ENCODE assay signal across 10 mouse cellular contexts in the genomic region with DNA sequence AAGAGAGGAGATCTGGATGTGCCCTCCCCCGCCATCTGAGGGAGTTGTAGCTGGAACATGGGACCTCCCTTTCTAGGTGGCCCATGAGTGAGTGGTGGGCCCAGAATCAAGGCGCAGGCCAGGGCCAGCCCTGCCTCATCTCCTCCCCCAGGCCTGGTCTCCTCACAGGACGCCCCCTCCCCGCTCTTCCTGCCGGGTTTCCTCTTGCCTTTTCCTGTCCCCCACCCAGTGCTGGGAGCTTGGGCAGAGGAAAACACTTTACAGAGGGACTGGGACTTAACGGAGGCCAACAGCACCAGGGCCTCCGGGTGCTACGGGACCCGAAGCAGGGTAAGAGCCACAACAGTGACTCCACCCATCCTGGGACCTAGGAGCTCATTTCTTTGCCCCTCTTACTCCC. TPM values are rescaled to one million over a fixed set of nuclear protein-coding genes. Genes with fewer than 3 reads are reported as not detected.
DNase-seq lines count a peak whose midpoint lies in the region; ATAC-seq and TF ChIP-seq lines count a peak whose summit lies in the region.
"Had no signal": no experiment of that assay in that cellular context is flagged by ENCODE, and none has a peak within 500 bp of the region (broad histone marks: within the 10 kb centered on the region; RNA-seq: fewer than 3 reads in every experiment).

A gene (plus strand): TSS at position 228 of the 400 bp plus-strand sequence.

- TF ChIP-seq CTCF in spleen, adult 2 months (IDR thresholded peaks at IDR 0.05; ENCODE audit: extremely low read depth, insufficient read depth, insufficient read length, insufficient replicate concordance) = no peak

- DNase-seq in spleen, adult 2 months (ENCODE audit: low read depth in 1 of 2, low spot score in 2 of 2) = no peak
- no peak for DNase-seq in spleen, postnatal 14 days (ENCODE audit: low spot score in 2 of 2)
- peak; percentile 76 for DNase-seq in heart, adult 8-10 months (ENCODE audit: low spot score)
- peak; percentile 52 to 55 for DNase-seq in kidney, adult 8-10 months
- DNase-seq in lung, postnatal 10 days = peak; percentile 84
- no peak for DNase-seq in urinary bladder, postnatal 4 days (ENCODE audit: low spot score in 2 of 2)
- DNase-seq in c-Kit-positive CD71-positive TER-119-positive erythroid progenitor cells, embryonic 14.5 days (ENCODE audit: low spot score) = no peak

- WGBS in spleen, adult 2 months = 65% methylated on average over 9 of the region's 9 CpGs

- peak within 1 kb of the TSS; percentile 58; the same call in 1 of the 2 replicates for H3K4me3 ChIP-seq in spleen, adult 2 months (ENCODE audit: extremely low read depth, insufficient read depth, insufficient read length)
- H3K4me3 ChIP-seq: myocyte had no signal

- no peak for ATAC-seq in frontal cortex, adult (ENCODE audit: low TSS enrichment)
- ATAC-seq: Patski had no signal

- H3K36me3 ChIP-seq in spleen, adult 2 months (ENCODE audit: control insufficient read depth, insufficient read depth, low read length) = no peaks in the 10 kb centered on the region

- H3K27ac ChIP-seq in spleen, adult 2 months (ENCODE audit: insufficient read depth, low read length) = peak within 1 kb of the TSS; percentile 28

- no peak for TF ChIP-seq POLR2A in spleen, adult 2 months (IDR thresholded peaks at IDR 0.05; ENCODE audit: low read depth, low read length)

- H3K4me1 ChIP-seq in spleen, adult 2 months (ENCODE audit: control insufficient read depth, insufficient read depth, insufficient read length) = peaks cover 3% of the 10 kb centered on the region; the same call in 1 of the 2 replicates

- no peaks in the 10 kb centered on the region for H3K27me3 ChIP-seq in spleen, adult 2 months (ENCODE audit: control insufficient read depth, insufficient read depth, low read length)
- H3K27me3 ChIP-seq: Patski had no signal

RNA-seq across cellular contexts. Expression of the gene that starts here (rescaled TPM):
- 18.8 and 20.1 TPM in 2 replicates for polyA plus RNA-seq in spleen, adult 2 months (2012; rRNA removed)
- 10 to 100 TPM; 17.8 to 27.2 (median 26.2) TPM for total RNA-seq in heart, adult 8-10 months (2022)

Comparison
In these comparisons a context has a peak if more than half of its experiments do, and no peak if none do; other contexts are left out.
1. DNase-seq: peak in heart, adult 8-10 months (single experiment), kidney, adult 8-10 months (2 of 2) and lung, postnatal 10 days (single experiment); none in spleen, adult 2 months (0 of 2), spleen, postnatal 14 days (0 of 2), urinary bladder, postnatal 4 days (0 of 2) and c-Kit-positive CD71-positive TER-119-positive erythroid progenitor cells, embryonic 14.5 days (single experiment).